Mouse (Mus musculus) intestine, postnatal 0 days (tissue): Measurements from ENCODE around the gene Atf1. TPM values are rescaled to one million over a fixed set of nuclear protein-coding genes. Genes with fewer than 3 reads are reported as not detected.

Experiments
- ATAC-seq: fragments of 200-750 bp; cut with Nextera tagmentation; 2 replicates; pipeline ENCODE4 v1.8.0; 2017; ENCODE audit warnings: mild to moderate bottlenecking, moderate TSS enrichment, moderate library complexity
- H3K27ac ChIP-seq: fragments of 300-500 bp; sonication (generic); 2 replicates; pipeline ENCODE4 v1.5.1; 2014; ENCODE audit warnings: mild to moderate bottlenecking, low read depth, low read length, moderate library complexity
- H3K27me3 ChIP-seq: fragments of 300-500 bp; sonication (generic); replicated peaks from 2 replicates; pipeline ENCODE4 v1.6.1; 2014; ENCODE audit warnings: low read length, mixed read lengths; ENCODE audit not compliant: control insufficient read depth, insufficient read depth
- H3K36me3 ChIP-seq: fragments of 300-500 bp; sonication (generic); 2 replicates; pipeline ENCODE4 v1.6.1; 2014; ENCODE audit warnings: mild to moderate bottlenecking, moderate library complexity; ENCODE audit not compliant: control insufficient read depth, insufficient read depth
- H3K4me1 ChIP-seq: fragments of 300-500 bp; sonication (generic); replicated peaks from 2 replicates; pipeline ENCODE4 v1.6.1; 2014; ENCODE audit warnings: antibody characterized with exemption, low read length, mixed read lengths; ENCODE audit not compliant: control insufficient read depth, insufficient read depth
- H3K4me2 ChIP-seq: fragments of 300-500 bp; sonication (generic); replicated peaks from 2 replicates; pipeline ENCODE4 v1.6.1; 2014; ENCODE audit warnings: low read depth, mild to moderate bottlenecking, moderate library complexity
- H3K4me3 ChIP-seq: fragments of 300-500 bp; sonication (generic); 2 replicates; pipeline ENCODE4 v1.5.1; 2014; ENCODE audit warnings: low read depth, low read length
- H3K9ac ChIP-seq: fragments of 300-500 bp; sonication (generic); 2 replicates; pipeline ENCODE4 v1.6.1; 2014; ENCODE audit warnings: mild to moderate bottlenecking, low read depth, low read length
- H3K9me3 ChIP-seq: fragments of 300-500 bp; sonication (generic); 2 replicates; pipeline ENCODE4 v1.6.1; 2016; ENCODE audit warnings: mixed run types; ENCODE audit not compliant: control insufficient read depth
- CTCF ChIP-seq: sonication (generic); IDR thresholded peaks from 2 replicates; pipeline ENCODE4 v1.5.1; 2016; ENCODE audit warnings: low read depth, mild to moderate bottlenecking, control low read depth, antibody characterized with exemption, moderate library complexity
- WGBS: fragments of 180-500 bp; shearing (Covaris S2); extraction: QIAGEN DNeasy Blood & Tissue Kit; methylation state at CpG from one replicate; pipeline ENCODE4 v1.1.7; 2014; 5-methylcytosine and 5-hydroxymethylcytosine counted together
- polyA plus RNA-seq: library from polyadenylated mRNA; unstranded; fragments of >200 nt; fragmentation: Nextera tagmentation; extraction: Ambion mirVana; gene quantifications from 2 replicates; pipeline ENCODE4 v1.2.1, GENCODE M21; 2015

Atf1 gene
- polyA plus RNA-seq, 1 experiment from 2014 or later: 25.3 TPM

- Histone ChIP-seq H3K4me3 (no peak overlapping the region), H3K36me3 (no peaks in the 10 kb centered on the region), H3K9ac (no peak overlapping the region), H3K27me3 (no peaks in the 10 kb centered on the region), H3K4me1 (no peaks in the 10 kb centered on the region), H3K9me3 (no peaks in the 10 kb centered on the region), H3K4me2 (no peak overlapping the region), H3K27ac (no peak overlapping the region)
- ATAC-seq: no peak
- no peak for TF ChIP-seq CTCF
- WGBS: 91% methylated on average over 7 of the region's 7 CpGs
These were observed 47.4 kb downstream of the Atf1 start for GRCm38 (mm10) chr15:100274790-100275559.

GRCm38 (mm10) chr15:100276403-100276802, 48.8 kb downstream of the Atf1 start:
- no peak for TF ChIP-seq CTCF
- no peaks in the 10 kb centered on the region for H3K36me3 ChIP-seq
- no peaks in the 10 kb centered on the region for H3K27me3 ChIP-seq
- H3K4me2 ChIP-seq: no peak overlapping the region
- no peak overlapping the region for H3K4me3 ChIP-seq
- no peak overlapping the region for H3K9ac ChIP-seq
- 95% methylated on average over 4 of the region's 4 CpGs for WGBS
- no peaks in the 10 kb centered on the region for H3K9me3 ChIP-seq
- H3K4me1 ChIP-seq: no peaks in the 10 kb centered on the region
- ATAC-seq: no peak
- no peak overlapping the region for H3K27ac ChIP-seq

GRCm38 (mm10) chr15:100277586-100277985, 50.0 kb downstream of the Atf1 start:
- Histone ChIP-seq H3K4me1 (no peaks in the 10 kb centered on the region), H3K27me3 (no peaks in the 10 kb centered on the region), H3K4me3 (no peak overlapping the region), H3K27ac (no peak overlapping the region), H3K9ac (no peak overlapping the region), H3K9me3 (no peaks in the 10 kb centered on the region), H3K4me2 (no peak overlapping the region), H3K36me3 (no peaks in the 10 kb centered on the region)
- TF ChIP-seq CTCF: no peak
- WGBS: 93% methylated on average over 3 of the region's 3 CpGs
- no peak for ATAC-seq

GRCm38 (mm10) chr15:100280626-100281025, 53.0 kb downstream of the Atf1 start, which contains the start of gene Tmprss12:
Gene Tmprss12 (plus strand): TSS chr15:100280837.
- no peak within 1 kb of the TSS for H3K27ac ChIP-seq
- no peaks in the 10 kb centered on the region for H3K36me3 ChIP-seq
- 97% methylated on average over 20 of the region's 20 CpGs for WGBS
- no peak for TF ChIP-seq CTCF
- H3K9me3 ChIP-seq: no peaks in the 10 kb centered on the region
- H3K27me3 ChIP-seq: no peaks in the 10 kb centered on the region
- no peak within 1 kb of the TSS for H3K9ac ChIP-seq
- H3K4me2 ChIP-seq: no peak within 1 kb of the TSS
- ATAC-seq: no peak
- no peak within 1 kb of the TSS for H3K4me3 ChIP-seq
- H3K4me1 ChIP-seq: no peaks in the 10 kb centered on the region

GRCm38 (mm10) chr15:100288980-100289379, 61.4 kb downstream of the Atf1 start:
- H3K4me3 ChIP-seq: no peak overlapping the region
- H3K27me3 ChIP-seq: no peaks in the 10 kb centered on the region
- no peak overlapping the region for H3K9ac ChIP-seq
- ATAC-seq: peak; percentile 73; the same call in 1 of the 2 replicates
- TF ChIP-seq CTCF: no peak
- H3K27ac ChIP-seq: peak overlapping the region; percentile 23; the same call in 1 of the 2 replicates
- 61% methylated on average over 6 of the region's 6 CpGs for WGBS
- H3K36me3 ChIP-seq: no peaks in the 10 kb centered on the region
- H3K9me3 ChIP-seq: no peaks in the 10 kb centered on the region
- H3K4me2 ChIP-seq: no peak overlapping the region
- no peaks in the 10 kb centered on the region for H3K4me1 ChIP-seq

- H3K4me3 ChIP-seq: no peak overlapping the region
- WGBS: 84% methylated on average over 5 of the region's 5 CpGs
- no peak overlapping the region for H3K9ac ChIP-seq
- ATAC-seq: no peak
- no peak overlapping the region for H3K27ac ChIP-seq
- no peaks in the 10 kb centered on the region for H3K9me3 ChIP-seq
- no peaks in the 10 kb centered on the region for H3K4me1 ChIP-seq
- H3K36me3 ChIP-seq: no peaks in the 10 kb centered on the region
- no peak for TF ChIP-seq CTCF
- no peak overlapping the region for H3K4me2 ChIP-seq
- no peaks in the 10 kb centered on the region for H3K27me3 ChIP-seq
These were observed 63.2 kb downstream of the Atf1 start for GRCm38 (mm10) chr15:100290858-100291257.
